Mouse (Mus musculus) lung, postnatal 0 days (tissue): ENCODE measurements around the gene Foxred1.

ENCODE experiments used
- CTCF ChIP-seq: IDR thresholded peaks from 2 replicates; pipeline ENCODE4 v1.5.1; 2016; ENCODE audit warnings: antibody characterized with exemption, mild to moderate bottlenecking
- EP300 ChIP-seq: IDR thresholded peaks from 2 replicates; pipeline ENCODE4 v1.6.1; 2016; ENCODE audit warnings: antibody characterized with exemption, mild to moderate bottlenecking, control low read depth

- TF ChIP-seq CTCF (no peak), EP300 (no peak)
These were observed 17.8 kb upstream of the Foxred1 start for GRCm38 (mm10) chr9:35228671-35229070.
